ENCODE assay signal across 11 mouse cellular contexts in the genomic region with DNA sequence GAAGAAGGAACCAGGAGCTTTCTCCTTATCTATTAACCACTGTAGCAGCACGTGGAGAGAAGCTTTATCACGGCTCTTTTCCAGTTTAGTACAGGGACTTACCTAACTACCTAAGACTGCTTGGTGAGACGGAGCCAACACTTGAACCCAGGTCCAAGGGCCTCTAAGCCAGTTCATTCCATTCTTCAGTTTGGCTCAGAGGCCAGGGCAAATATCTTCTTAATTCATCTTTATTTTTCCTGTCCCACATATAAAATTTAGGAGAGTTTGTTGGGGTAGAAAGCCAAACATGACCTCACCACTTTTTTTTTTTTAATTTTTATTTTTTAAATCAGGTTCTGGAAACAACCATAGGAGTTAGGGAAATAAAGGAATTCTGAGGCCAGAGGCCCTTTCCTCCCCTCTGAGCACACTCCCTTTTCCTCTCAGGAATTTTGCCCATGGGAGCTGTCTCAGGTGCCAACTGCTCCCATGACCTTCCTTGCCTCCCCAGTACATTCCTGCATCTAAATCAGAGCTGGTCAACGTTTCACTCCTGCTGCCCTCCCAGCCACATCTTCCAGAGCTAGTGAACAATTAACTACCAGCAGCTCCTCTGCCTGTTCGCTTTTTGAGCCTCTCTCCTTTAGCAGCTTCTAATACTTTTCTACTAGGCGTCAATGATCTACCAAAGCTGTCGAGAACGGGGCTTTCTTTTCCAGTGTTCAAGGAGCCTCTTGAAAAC. TPM values are rescaled to one million over a fixed set of nuclear protein-coding genes. Genes with fewer than 3 reads are reported as not detected.
DNase-seq lines count a peak whose midpoint lies in the region; ATAC-seq and TF ChIP-seq lines count a peak whose summit lies in the region.
"Had no signal": no experiment of that assay in that cellular context is flagged by ENCODE, and none has a peak within 500 bp of the region (broad histone marks: within the 10 kb centered on the region; RNA-seq: fewer than 3 reads in every experiment).

No protein-coding gene starts in this region.

- H3K9ac ChIP-seq in heart, embryonic 15.5 days: no peak overlapping the region
- no peak overlapping the region for H3K9ac ChIP-seq in midbrain, embryonic 11.5 days (ENCODE audit: low read length)
- no peak overlapping the region for H3K9ac ChIP-seq in midbrain, embryonic 14.5 days (replicated peaks; ENCODE audit: low read length)
- no peak overlapping the region for H3K9ac ChIP-seq in kidney, embryonic 14.5 days (ENCODE audit: low read depth, low read length)
- H3K9ac ChIP-seq: midbrain, embryonic 13.5 days had no signal

- no peak for DNase-seq in heart, adult 8-10 months (ENCODE audit: low spot score)
- peak; percentile 45 for DNase-seq in midbrain, embryonic 11.5 days (ENCODE audit: low spot score, missing footprints)
- DNase-seq in midbrain, embryonic 14.5 days: no peak
- DNase-seq in layer of hippocampus, adult 2 months (ENCODE audit: low spot score in 2 of 2): no peak
- DNase-seq in cerebellum, postnatal 25 days: no peak
- no peak for DNase-seq in testis, postnatal 14 days (ENCODE audit: low spot score)
- DNase-seq: adrenal gland, postnatal 10 days; lung, postnatal 10 days had no signal

- TF ChIP-seq CTCF in layer of hippocampus, adult 2 months (conservative IDR thresholded peaks at IDR 0.05): no peak

- peaks cover 14% of the 10 kb centered on the region for H3K4me1 ChIP-seq in heart, embryonic 15.5 days (replicated peaks)
- H3K4me1 ChIP-seq in midbrain, embryonic 11.5 days (ENCODE audit: control insufficient read depth, insufficient read depth, low read length): no peaks in the 10 kb centered on the region
- H3K4me1 ChIP-seq in midbrain, embryonic 14.5 days (ENCODE audit: control insufficient read depth, insufficient read depth, low read length): no peaks in the 10 kb centered on the region
- H3K4me1 ChIP-seq in kidney, embryonic 14.5 days (ENCODE audit: control insufficient read depth, insufficient read depth, low read length): peaks cover 13% of the 10 kb centered on the region
- H3K4me1 ChIP-seq: midbrain, embryonic 13.5 days had no signal

- H3K27me3 ChIP-seq in heart, embryonic 15.5 days: no peaks in the 10 kb centered on the region
- no peaks in the 10 kb centered on the region for H3K27me3 ChIP-seq in midbrain, embryonic 11.5 days (ENCODE audit: control insufficient read depth, insufficient read depth, low read length)
- no peaks in the 10 kb centered on the region for H3K27me3 ChIP-seq in midbrain, embryonic 14.5 days (ENCODE audit: control insufficient read depth, insufficient read depth, low read length)
- no peaks in the 10 kb centered on the region for H3K27me3 ChIP-seq in kidney, embryonic 14.5 days (ENCODE audit: control insufficient read depth, insufficient read depth, low read length)
- H3K27me3 ChIP-seq: midbrain, embryonic 13.5 days had no signal

- no peaks in the 10 kb centered on the region for H3K36me3 ChIP-seq in heart, embryonic 15.5 days
- no peaks in the 10 kb centered on the region for H3K36me3 ChIP-seq in midbrain, embryonic 11.5 days (ENCODE audit: control insufficient read depth, insufficient read depth, low read length)
- no peaks in the 10 kb centered on the region for H3K36me3 ChIP-seq in midbrain, embryonic 14.5 days (ENCODE audit: control insufficient read depth, insufficient read depth, low read length)
- no peaks in the 10 kb centered on the region for H3K36me3 ChIP-seq in kidney, embryonic 14.5 days (ENCODE audit: control insufficient read depth, insufficient read depth, low read length)
- H3K36me3 ChIP-seq: midbrain, embryonic 13.5 days had no signal

- no peaks in the 10 kb centered on the region for H3K9me3 ChIP-seq in heart, embryonic 15.5 days (replicated peaks)
- H3K9me3 ChIP-seq in midbrain, embryonic 11.5 days (ENCODE audit: control insufficient read depth, low read length): no peaks in the 10 kb centered on the region
- H3K9me3 ChIP-seq in midbrain, embryonic 14.5 days (ENCODE audit: control insufficient read depth, low read length): no peaks in the 10 kb centered on the region
- no peaks in the 10 kb centered on the region for H3K9me3 ChIP-seq in kidney, embryonic 14.5 days (ENCODE audit: control insufficient read depth, low read length)
- H3K9me3 ChIP-seq: midbrain, embryonic 13.5 days had no signal

- H3K4me3 ChIP-seq in heart, embryonic 15.5 days: no peak overlapping the region
- H3K4me3 ChIP-seq in midbrain, embryonic 11.5 days (ENCODE audit: low read depth, low read length): no peak overlapping the region
- H3K4me3 ChIP-seq in midbrain, embryonic 14.5 days (replicated peaks; ENCODE audit: low read depth, low read length): no peak overlapping the region
- no peak overlapping the region for H3K4me3 ChIP-seq in kidney, embryonic 14.5 days (ENCODE audit: low read length)
- H3K4me3 ChIP-seq in layer of hippocampus, adult 2 months: no peak overlapping the region
- H3K4me3 ChIP-seq: midbrain, embryonic 13.5 days had no signal

- no peak overlapping the region for H3K4me2 ChIP-seq in heart, embryonic 15.5 days
- H3K4me2 ChIP-seq in midbrain, embryonic 11.5 days: no peak overlapping the region
- no peak overlapping the region for H3K4me2 ChIP-seq in midbrain, embryonic 14.5 days (ENCODE audit: low read length)
- peak overlapping the region; percentile 1; the same call in 1 of the 2 replicates for H3K4me2 ChIP-seq in kidney, embryonic 14.5 days (replicated peaks; ENCODE audit: low read depth, low read length)
- H3K4me2 ChIP-seq: midbrain, embryonic 13.5 days had no signal

- ATAC-seq in heart, embryonic 15.5 days (replicated peaks; ENCODE audit: insufficient number of reproducible peaks, insufficient read depth, low FRiP score, low read depth): no peak
- no peak for ATAC-seq in midbrain, embryonic 11.5 days (ENCODE audit: low FRiP score)
- no peak for ATAC-seq in midbrain, embryonic 14.5 days (ENCODE audit: low FRiP score, low TSS enrichment)
- ATAC-seq in kidney, embryonic 14.5 days (ENCODE audit: low FRiP score, low TSS enrichment): peak; percentile 81
- ATAC-seq: midbrain, embryonic 13.5 days had no signal

- H3K27ac ChIP-seq in heart, embryonic 15.5 days: peak overlapping the region; percentile 54
- no peak overlapping the region for H3K27ac ChIP-seq in midbrain, embryonic 11.5 days (ENCODE audit: low read depth, low read length)
- H3K27ac ChIP-seq in midbrain, embryonic 14.5 days (replicated peaks; ENCODE audit: low read depth, low read length): no peak overlapping the region
- H3K27ac ChIP-seq in kidney, embryonic 14.5 days (ENCODE audit: low read depth, low read length): peak overlapping the region; percentile 82
- H3K27ac ChIP-seq in layer of hippocampus, adult 2 months: no peak overlapping the region
- H3K27ac ChIP-seq: midbrain, embryonic 13.5 days had no signal

- 34% methylated on average over 8 of the region's 8 CpGs for WGBS in heart, embryonic 15.5 days
- WGBS in midbrain, embryonic 11.5 days: 69% methylated on average over 8 of the region's 8 CpGs
- WGBS in midbrain, embryonic 14.5 days: 70% methylated on average over 8 of the region's 8 CpGs
- 44% methylated on average over 8 of the region's 8 CpGs for WGBS in kidney, embryonic 14.5 days

RNA-seq across cellular contexts. Expression of gene Fzd4, which starts 29.9 kb away (rescaled TPM):
- polyA plus RNA-seq in heart, embryonic 15.5 days (2015; fragmentation: Nextera tagmentation; extraction: Ambion mirVana): 9.3 and 10.0 TPM in 2 replicates
- total RNA-seq in heart, adult 8-10 months (2022): 10 to 100 TPM; 23.6 to 31.0 (median 28.6) TPM
- polyA plus RNA-seq in midbrain, embryonic 11.5 days (2014; fragmentation: Nextera tagmentation; extraction: Ambion mirVana): 2.0 and 2.6 TPM in 2 replicates
- 1.4 and 2.6 TPM in 2 replicates for polyA plus RNA-seq in midbrain, embryonic 14.5 days (2014; fragmentation: Nextera tagmentation; extraction: Ambion mirVana)
- polyA plus RNA-seq in kidney, embryonic 14.5 days (2014; fragmentation: Nextera tagmentation; extraction: Ambion mirVana): 19.9 and 42.0 TPM in 2 replicates
- 1 to 10 TPM; 6.1 to 7.2 TPM for total RNA-seq in layer of hippocampus, adult 2 months (2021)

RNA-seq across cellular contexts. Expression of gene Tmem135, which starts 30.0 kb away (rescaled TPM):
- 25.8 and 26.1 TPM in 2 replicates for polyA plus RNA-seq in heart, embryonic 15.5 days (2015; fragmentation: Nextera tagmentation; extraction: Ambion mirVana)
- 10 to 100 TPM; 30.3 to 39.6 (median 36.3) TPM for total RNA-seq in heart, adult 8-10 months (2022)
- 15.1 and 16.7 TPM in 2 replicates for polyA plus RNA-seq in midbrain, embryonic 11.5 days (2014; fragmentation: Nextera tagmentation; extraction: Ambion mirVana)
- polyA plus RNA-seq in midbrain, embryonic 14.5 days (2014; fragmentation: Nextera tagmentation; extraction: Ambion mirVana): 24.0 and 26.4 TPM in 2 replicates
- polyA plus RNA-seq in kidney, embryonic 14.5 days (2014; fragmentation: Nextera tagmentation; extraction: Ambion mirVana): 19.2 and 31.9 TPM in 2 replicates
- 10 to 100 TPM; 73.3 to 74.1 TPM for total RNA-seq in layer of hippocampus, adult 2 months (2021)

Comparison
In these comparisons a context has a peak if more than half of its experiments do, and no peak if none do; other contexts are left out.
1. H3K27ac ChIP-seq: peak in heart, embryonic 15.5 days (single experiment) and kidney, embryonic 14.5 days (single experiment); none in midbrain, embryonic 11.5 days (single experiment), midbrain, embryonic 14.5 days (single experiment) and layer of hippocampus, adult 2 months (single experiment).